Mouse (Mus musculus): Measurements from ENCODE around the gene Lrrc40.
"Not testable (repeated sequence)": the region's sequence is repeated elsewhere in the genome, so short reads cannot be mapped to it uniquely, and the experiment has no call there.

Gene Lrrc40

DNA sequence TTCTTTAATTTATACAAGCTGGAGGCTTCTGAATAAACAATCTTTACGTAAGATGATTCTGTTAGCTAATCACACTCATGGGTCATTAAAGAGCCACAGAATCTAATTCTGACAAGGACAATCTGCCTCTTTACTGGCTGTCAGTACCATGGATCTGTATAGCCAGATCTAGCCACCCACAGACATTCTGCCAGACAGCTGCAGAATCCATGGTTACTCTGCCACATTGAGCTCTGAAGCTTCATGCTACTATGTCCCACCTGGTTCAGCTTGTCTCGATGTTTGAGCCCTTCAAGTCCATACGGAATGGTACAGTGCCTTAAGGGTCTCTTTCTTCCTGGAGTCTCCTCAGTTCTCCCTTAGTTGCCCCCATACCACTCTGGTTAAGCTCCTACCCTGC lies 55.1 kb downstream of the Lrrc40 start:
- no peak for DNase-seq (ENCODE audit: low spot score in 2 of 2)

DNA sequence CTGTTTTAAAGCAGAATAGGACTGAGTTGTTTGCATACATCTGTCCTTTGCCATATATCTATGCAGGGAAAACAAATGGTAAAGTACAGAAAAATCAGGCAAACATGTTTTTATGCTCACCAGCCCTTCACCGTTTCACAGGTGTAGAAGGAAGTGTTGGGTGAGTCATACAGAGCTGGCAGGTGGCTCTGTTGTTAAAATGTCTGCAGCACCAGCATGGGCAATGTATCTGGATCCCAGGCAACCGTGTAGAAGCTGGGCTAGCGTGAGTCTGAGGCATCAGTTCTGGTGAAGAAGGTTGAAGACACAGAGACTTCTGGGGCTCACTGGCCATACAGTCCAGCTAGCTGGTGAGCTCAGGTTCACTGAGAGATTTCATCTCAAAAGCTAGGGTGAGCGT lies 57.5 kb downstream of the Lrrc40 start:
- no peak for DNase-seq (ENCODE audit: low spot score in 2 of 2)

DNA sequence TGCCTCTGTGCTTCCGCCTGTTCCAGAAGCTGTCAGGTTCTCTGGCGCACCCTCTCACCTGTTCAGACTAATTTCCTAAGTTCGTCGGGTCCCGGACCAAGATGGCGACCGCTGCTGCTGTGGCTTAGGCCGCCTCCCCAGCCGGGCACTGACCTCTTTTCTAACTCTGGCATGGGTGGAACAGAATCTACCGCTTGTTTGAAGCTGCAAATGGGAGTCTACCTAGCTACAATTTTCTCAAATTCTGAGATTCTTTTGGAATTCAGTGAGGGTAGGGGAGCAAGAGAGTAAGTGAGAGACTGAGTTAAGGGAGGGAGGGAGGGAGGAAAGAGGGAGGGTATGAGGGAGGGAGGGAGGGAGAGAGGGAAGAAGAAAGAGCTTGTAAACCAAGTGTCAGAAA lies 65.6 kb downstream of the Lrrc40 start:
- not testable (repeated sequence) for DNase-seq (ENCODE audit: low spot score in 2 of 2)

DNA sequence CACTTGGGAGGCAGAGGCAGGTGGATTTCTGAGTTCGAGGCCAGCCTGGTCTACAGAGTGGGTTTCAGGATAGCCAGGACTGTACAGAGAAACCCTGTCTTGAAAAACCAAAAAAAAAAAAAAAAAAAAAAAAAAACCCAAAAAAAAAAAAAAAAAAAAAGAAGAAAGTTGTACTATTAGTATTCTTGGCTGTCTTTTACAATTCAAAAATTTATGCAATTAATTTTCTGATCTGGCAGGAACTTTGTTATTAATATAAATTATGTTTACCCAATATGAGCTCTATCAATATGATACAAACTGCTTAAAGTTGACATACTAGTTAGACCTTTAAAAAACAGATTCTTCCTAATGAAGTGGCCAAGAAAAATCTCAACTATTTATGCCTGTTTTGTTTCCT lies 66.1 kb downstream of the Lrrc40 start:
- not testable (repeated sequence) for DNase-seq (ENCODE audit: low spot score in 2 of 2)

DNA sequence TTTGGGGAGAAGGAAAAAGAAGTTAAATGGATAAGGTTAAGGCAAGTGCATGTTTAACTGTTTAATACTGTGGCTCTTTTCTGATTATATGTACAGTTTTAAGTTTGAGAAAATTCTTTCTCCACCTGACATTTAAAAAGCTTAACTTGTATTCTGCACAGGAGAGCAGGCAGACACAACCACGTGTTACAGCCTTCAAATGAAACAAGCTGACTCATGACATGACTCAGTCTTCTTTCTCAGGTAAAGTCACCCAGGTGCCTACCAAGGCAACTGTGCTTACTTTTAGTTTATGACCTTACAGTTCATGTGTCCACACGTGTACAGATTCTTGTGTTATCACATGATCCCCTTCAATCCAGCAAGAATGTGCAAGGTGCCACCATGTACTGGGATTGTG lies 67.0 kb downstream of the Lrrc40 start:
- no peak for DNase-seq (ENCODE audit: low spot score in 2 of 2)

DNA sequence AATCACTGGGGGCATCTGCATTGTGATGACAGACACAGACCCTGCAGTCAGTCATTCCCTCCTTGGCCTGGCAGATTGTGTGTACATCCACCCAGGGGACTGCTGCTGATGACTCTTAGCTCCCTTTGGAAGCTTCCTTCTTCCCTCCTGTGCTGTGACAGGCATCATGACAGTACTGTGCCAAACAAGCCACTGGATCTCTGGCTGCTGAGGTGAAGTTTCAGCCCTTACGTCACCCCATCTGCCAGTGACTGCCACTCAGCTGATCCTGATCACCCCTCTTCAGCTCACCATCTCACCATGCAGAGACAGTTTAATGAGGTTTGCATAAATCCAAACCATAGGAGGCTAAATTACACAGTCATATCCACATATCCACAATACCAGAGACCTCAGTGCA lies 68.8 kb downstream of the Lrrc40 start:
- no peak for DNase-seq (ENCODE audit: low spot score in 2 of 2)
